Mouse (Mus musculus) mesoderm, embryonic 11.5 days (tissue): ENCODE data around the gene Lgi4.

Experiments
- DNase-seq: peaks from one replicate; pipeline ENCODE4 v3.0.0-alpha.2; 2012; ENCODE audit warnings: low read depth, low spot score

Gene Lgi4

GRCm38 (mm10) chr7:31105061-31105768 is 46.1 kb downstream of the Lgi4 start:
- DNase-seq, result no peak

- DNase-seq, result no peak
Measured at GRCm38 (mm10) chr7:31106166-31106565, 47.0 kb downstream of the Lgi4 start.

GRCm38 (mm10) chr7:31107781-31108180 is 48.6 kb downstream of the Lgi4 start:
- DNase-seq, result no peak

GRCm38 (mm10) chr7:31109091-31109490 is 49.9 kb downstream of the Lgi4 start:
- DNase-seq, result no peak

GRCm38 (mm10) chr7:31109796-31110195 is 50.7 kb downstream of the Lgi4 start:
- DNase-seq, result no peak

- no peak for DNase-seq
Measured at GRCm38 (mm10) chr7:31110861-31111385, 51.8 kb downstream of the Lgi4 start.

GRCm38 (mm10) chr7:31112036-31112435 is 52.9 kb downstream of the Lgi4 start:
- no peak for DNase-seq

- no peak for DNase-seq
Measured at GRCm38 (mm10) chr7:31113800-31114199, 54.7 kb downstream of the Lgi4 start.

GRCm38 (mm10) chr7:31114646-31115045 is 55.5 kb downstream of the Lgi4 start:
- DNase-seq, result no peak

GRCm38 (mm10) chr7:31115182-31115581 is 56.0 kb downstream of the Lgi4 start, which contains the start of gene Hpn:
Hpn (minus strand) TSS chr7:31115290.
- no peak for DNase-seq

GRCm38 (mm10) chr7:31115587-31116043 is 56.5 kb downstream of the Lgi4 start:
- peak; percentile 26 for DNase-seq

GRCm38 (mm10) chr7:31116721-31117145 is 57.6 kb downstream of the Lgi4 start:
- peak; percentile 32 for DNase-seq

- DNase-seq, result no peak
Measured at GRCm38 (mm10) chr7:31117465-31117864, 58.3 kb downstream of the Lgi4 start.

- DNase-seq, result no peak
Measured at GRCm38 (mm10) chr7:31118486-31118885, 59.3 kb downstream of the Lgi4 start.

- DNase-seq, result no peak
Measured at GRCm38 (mm10) chr7:31119556-31119955, 60.4 kb downstream of the Lgi4 start.
